Mouse (Mus musculus): ENCODE results near the gene Ermard.
"Not testable (repeated sequence)": the region's sequence is repeated elsewhere in the genome, so short reads cannot be mapped to it uniquely, and the experiment has no call there.

Gene Ermard

DNA sequence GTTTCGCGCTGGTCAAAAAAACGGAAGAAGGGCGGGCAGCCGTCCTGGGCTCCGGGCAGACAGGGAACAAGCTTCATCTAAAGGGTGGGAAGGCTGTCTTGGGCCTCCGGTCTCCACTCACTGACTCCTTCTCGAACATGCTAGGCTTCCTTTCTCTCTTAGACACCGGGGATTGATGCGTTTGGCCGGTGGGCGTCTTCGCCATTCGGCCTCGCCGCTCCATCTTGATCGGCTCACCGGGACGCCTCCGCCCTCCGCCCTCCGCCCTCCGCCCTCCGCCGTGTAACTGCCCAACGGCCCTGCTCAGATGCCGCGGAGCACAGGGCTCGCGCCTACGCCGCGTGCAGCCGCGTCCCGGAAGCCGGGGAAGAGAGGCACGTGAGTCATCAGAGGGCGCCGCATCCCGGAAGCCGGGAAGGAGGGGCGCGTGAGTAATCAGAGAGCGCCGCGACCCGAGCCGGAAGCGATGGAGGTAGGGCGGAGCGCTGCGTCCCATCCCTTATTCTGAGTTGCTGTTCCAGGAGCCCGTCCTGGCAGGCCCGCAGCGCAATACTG, at the start of gene Ermard, which contains the start of the genes Tcte3 and Gm3448:
TSS of gene Ermard (plus strand) at position 34 of the 555 bp plus-strand sequence.
TSS of gene Tcte3 (minus strand) at position 314 of the 555 bp plus-strand sequence.
TSS of gene Gm3448 (minus strand) at position 363 of the 555 bp plus-strand sequence.
- DNase-seq (ENCODE audit: low read depth, low spot score): not testable (repeated sequence)

DNA sequence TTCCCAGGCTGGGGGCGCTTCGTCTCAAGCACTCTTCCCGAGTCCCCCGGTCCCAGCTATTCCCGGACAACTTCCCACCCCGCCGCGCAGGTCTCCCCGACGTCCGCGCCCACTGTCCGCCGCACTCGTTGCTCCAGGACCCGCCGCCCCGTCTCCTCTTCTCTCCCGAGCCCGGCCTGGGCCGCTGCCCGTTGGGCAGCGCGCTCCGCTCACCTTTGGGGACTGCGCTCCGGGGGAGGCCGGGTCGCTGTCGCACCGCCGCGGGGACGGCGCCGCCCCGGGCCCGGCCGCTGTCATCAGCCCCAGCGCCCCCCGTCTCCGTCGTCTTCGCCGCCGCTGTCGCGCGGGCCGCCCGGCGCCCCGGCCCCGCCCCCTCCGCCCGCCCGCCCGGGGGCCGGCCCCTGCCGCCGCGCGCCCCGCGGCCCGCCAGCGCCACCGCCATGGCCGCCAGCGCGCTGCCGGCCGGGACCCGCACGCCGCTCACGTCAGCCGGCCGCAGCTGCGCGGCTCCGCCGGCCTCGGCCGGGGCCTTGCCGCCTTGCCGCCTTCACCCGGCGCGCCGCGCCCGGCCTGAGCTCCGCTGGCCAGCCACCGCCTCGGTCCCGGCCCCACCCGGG, 48.4 kb upstream of the Ermard start:
- DNase-seq (ENCODE audit: low read depth, low spot score): not testable (repeated sequence)

DNA sequence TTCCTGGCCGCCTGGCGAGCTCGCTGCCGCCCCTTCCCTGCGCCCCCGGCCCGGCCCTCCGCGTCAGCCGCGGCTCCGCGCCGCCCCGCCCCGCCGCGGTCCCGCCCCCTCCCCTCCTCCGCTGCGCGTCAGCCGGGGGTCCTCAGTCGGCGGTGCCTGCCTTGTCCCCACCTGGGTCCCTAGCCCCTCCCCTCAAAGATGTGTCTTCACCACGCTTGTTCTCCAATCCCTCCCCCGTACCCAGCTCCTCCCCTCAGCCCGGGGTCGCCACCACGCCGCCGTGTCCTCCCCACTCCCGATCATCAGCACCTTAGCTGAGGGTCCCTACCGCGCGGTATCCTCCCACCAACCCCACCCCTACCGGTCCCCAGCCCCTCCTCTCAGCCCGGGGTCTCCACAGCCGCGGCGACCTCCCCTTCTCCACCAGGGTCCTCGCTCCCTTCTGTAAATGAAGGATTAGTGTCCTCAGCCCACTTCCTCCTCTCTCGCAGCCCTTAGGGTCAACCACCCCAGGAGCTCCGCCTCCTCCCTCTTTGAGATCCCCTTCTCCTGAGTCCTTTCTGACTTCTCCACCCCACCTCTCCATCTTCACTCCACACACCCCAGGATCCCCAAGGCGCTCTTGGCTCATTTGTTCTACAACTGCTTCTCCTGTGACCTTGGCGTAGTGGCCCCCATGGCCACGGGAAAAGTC, 47.7 kb upstream of the Ermard start:
- not testable (repeated sequence) for DNase-seq (ENCODE audit: low read depth, low spot score)

DNA sequence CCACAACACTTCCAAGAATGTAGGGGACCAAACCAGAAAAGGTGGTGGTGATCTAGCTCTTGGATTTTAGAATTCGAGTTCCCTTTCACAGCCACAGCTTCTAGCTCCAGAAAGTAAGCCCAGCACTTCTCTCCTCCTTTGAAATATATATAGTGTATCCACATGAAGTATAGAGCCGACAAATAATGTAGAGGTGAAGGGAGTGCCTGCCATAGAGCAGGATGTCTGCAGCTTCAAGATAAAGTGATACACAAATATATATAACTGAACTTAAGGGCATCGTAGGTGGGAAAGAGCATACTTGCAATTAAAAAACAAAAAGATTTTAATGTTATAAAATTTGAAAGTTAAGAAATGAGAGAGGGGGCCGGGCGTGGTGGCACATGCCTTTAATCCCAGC, 46.9 kb upstream of the Ermard start:
- not testable (repeated sequence) for DNase-seq (ENCODE audit: low read depth, low spot score)

DNA sequence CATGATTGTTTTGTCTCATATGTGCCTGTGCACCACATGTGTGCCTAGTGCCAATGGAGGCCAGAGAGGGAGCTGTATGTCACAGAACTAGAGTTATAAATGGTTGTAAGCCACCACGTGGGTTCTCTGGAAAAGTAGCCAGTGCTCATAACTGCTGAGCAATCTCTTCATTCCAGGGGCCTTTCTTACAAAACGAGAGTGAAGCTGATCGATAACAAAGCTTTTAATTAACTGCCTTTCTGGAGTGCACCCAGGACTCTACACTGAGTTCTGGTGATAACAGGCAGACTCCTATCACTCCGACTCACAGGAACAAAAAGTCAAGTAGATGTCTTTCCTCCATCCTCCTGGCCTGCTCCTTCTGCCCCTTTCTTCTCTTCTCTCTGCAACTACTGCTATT, 41.0 kb upstream of the Ermard start:
- not testable (repeated sequence) for DNase-seq (ENCODE audit: low read depth, low spot score)

DNA sequence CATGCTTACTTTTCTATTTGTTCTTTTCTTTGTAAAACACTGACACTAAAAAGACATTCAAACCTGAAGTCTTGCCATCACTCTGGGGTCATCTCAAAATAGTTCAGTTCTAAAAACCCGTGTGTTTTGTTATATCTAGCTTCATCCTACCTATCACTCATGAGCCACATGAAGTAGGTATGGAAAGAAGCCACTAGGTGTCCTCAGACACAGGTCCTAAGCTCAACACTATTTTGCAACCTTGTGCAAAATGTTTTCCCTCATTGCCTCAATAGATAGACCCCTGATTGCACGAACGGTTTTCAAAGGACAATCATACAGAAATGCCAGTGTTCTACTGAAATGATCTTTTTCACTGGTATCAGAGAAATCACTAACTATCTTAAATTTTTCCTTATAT, 31.9 kb upstream of the Ermard start:
- not testable (repeated sequence) for DNase-seq (ENCODE audit: low read depth, low spot score)

DNA sequence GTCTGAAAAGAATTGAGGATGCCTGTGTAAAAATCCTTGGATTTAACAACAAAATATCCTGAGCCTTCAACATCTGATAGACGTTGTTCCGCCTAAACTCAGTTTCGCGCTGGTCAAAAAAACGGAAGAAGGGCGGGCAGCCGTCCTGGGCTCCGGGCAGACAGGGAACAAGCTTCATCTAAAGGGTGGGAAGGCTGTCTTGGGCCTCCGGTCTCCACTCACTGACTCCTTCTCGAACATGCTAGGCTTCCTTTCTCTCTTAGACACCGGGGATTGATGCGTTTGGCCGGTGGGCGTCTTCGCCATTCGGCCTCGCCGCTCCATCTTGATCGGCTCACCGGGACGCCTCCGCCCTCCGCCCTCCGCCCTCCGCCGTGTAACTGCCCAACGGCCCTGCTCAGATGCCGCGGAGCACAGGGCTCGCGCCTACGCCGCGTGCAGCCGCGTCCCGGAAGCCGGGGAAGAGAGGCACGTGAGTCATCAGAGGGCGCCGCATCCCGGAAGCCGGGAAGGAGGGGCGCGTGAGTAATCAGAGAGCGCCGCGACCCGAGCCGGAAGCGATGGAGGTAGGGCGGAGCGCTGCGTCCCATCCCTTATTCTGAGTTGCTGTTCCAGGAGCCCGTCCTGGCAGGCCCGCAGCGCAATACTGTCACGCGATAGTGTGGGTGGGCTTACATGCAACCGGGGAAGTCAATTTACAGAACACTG, 31.1 kb upstream of the Ermard start, which contains the start of gene Gm3435:
TSS of gene Gm3435 (plus strand) at position 471 of the 708 bp plus-strand sequence.
- not testable (repeated sequence) for DNase-seq (ENCODE audit: low read depth, low spot score)

DNA sequence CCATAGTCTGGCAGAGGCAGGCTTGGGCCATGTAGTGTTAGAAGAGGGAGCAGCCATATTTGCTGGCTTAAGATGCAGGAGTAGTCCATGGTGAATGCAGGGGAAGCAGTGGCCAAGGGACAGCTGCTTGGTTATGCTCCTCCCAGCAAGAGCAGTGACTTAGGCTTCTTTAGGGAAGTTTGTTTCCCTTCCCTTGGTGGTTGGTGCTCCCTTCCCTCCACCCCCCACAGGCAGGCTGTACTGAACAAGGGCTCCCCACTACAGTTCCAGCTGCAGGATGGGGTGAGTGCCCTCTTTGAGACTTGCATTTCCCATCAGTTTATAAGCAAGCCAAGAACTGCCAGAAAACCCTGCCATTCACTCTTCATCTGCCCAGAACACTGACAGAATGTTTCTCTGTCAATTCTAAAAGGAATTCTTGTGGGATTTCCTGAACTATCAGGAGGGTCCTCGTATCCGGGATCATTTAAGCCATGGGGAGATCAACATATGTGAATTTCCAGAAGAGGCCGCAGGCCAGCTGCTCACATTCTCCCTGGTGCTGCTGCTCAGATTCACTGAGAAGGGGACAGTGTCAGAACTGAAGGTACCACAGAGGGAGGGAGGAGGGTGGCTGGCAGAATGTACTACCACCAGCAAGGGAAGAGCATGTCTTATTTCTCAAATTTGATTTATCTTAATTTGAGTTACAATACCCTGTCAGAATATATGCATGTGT, 19.3 kb upstream of the Ermard start:
- DNase-seq (ENCODE audit: low read depth, low spot score): not testable (repeated sequence)

DNA sequence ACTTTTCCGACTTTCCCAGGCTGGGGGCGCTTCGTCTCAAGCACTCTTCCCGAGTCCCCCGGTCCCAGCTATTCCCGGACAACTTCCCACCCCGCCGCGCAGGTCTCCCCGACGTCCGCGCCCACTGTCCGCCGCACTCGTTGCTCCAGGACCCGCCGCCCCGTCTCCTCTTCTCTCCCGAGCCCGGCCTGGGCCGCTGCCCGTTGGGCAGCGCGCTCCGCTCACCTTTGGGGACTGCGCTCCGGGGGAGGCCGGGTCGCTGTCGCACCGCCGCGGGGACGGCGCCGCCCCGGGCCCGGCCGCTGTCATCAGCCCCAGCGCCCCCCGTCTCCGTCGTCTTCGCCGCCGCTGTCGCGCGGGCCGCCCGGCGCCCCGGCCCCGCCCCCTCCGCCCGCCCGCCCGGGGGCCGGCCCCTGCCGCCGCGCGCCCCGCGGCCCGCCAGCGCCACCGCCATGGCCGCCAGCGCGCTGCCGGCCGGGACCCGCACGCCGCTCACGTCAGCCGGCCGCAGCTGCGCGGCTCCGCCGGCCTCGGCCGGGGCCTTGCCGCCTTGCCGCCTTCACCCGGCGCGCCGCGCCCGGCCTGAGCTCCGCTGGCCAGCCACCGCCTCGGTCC, 17.0 kb upstream of the Ermard start:
- not testable (repeated sequence) for DNase-seq (ENCODE audit: low read depth, low spot score)

DNA sequence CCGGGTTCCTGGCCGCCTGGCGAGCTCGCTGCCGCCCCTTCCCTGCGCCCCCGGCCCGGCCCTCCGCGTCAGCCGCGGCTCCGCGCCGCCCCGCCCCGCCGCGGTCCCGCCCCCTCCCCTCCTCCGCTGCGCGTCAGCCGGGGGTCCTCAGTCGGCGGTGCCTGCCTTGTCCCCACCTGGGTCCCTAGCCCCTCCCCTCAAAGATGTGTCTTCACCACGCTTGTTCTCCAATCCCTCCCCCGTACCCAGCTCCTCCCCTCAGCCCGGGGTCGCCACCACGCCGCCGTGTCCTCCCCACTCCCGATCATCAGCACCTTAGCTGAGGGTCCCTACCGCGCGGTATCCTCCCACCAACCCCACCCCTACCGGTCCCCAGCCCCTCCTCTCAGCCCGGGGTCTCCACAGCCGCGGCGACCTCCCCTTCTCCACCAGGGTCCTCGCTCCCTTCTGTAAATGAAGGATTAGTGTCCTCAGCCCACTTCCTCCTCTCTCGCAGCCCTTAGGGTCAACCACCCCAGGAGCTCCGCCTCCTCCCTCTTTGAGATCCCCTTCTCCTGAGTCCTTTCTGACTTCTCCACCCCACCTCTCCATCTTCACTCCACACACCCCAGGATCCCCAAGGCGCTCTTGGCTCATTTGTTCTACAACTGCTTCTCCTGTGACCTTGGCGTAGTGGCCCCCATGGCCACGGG, 16.4 kb upstream of the Ermard start:
- not testable (repeated sequence) for DNase-seq (ENCODE audit: low read depth, low spot score)

DNA sequence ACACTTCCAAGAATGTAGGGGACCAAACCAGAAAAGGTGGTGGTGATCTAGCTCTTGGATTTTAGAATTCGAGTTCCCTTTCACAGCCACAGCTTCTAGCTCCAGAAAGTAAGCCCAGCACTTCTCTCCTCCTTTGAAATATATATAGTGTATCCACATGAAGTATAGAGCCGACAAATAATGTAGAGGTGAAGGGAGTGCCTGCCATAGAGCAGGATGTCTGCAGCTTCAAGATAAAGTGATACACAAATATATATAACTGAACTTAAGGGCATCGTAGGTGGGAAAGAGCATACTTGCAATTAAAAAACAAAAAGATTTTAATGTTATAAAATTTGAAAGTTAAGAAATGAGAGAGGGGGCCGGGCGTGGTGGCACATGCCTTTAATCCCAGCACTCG, 15.5 kb upstream of the Ermard start:
- DNase-seq (ENCODE audit: low read depth, low spot score): not testable (repeated sequence)

DNA sequence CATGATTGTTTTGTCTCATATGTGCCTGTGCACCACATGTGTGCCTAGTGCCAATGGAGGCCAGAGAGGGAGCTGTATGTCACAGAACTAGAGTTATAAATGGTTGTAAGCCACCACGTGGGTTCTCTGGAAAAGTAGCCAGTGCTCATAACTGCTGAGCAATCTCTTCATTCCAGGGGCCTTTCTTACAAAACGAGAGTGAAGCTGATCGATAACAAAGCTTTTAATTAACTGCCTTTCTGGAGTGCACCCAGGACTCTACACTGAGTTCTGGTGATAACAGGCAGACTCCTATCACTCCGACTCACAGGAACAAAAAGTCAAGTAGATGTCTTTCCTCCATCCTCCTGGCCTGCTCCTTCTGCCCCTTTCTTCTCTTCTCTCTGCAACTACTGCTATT, 9.6 kb upstream of the Ermard start:
- not testable (repeated sequence) for DNase-seq (ENCODE audit: low read depth, low spot score)

DNA sequence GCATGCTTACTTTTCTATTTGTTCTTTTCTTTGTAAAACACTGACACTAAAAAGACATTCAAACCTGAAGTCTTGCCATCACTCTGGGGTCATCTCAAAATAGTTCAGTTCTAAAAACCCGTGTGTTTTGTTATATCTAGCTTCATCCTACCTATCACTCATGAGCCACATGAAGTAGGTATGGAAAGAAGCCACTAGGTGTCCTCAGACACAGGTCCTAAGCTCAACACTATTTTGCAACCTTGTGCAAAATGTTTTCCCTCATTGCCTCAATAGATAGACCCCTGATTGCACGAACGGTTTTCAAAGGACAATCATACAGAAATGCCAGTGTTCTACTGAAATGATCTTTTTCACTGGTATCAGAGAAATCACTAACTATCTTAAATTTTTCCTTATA, 553 bp upstream of the Ermard start:
- not testable (repeated sequence) for DNase-seq (ENCODE audit: low read depth, low spot score)

DNA sequence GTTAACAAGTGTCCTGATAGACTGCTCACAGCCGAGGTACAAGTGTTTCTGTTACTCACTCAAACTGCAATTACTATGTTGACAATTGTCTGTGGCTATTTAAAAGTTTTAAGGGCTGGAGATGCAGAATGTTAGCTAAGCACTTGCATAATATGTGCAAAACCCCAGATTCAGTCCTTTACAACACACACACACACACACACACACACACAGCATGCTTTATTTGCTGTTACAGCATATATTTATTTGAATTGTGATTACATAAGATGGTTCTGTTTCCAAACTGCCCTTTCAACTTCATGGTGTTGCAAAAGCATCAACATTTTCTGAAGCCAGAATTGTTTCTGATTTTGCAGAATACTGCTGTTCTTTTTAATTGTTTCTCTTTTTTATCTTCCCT, 9.3 kb downstream of the Ermard start:
- not testable (repeated sequence) for DNase-seq (ENCODE audit: low read depth, low spot score)

DNA sequence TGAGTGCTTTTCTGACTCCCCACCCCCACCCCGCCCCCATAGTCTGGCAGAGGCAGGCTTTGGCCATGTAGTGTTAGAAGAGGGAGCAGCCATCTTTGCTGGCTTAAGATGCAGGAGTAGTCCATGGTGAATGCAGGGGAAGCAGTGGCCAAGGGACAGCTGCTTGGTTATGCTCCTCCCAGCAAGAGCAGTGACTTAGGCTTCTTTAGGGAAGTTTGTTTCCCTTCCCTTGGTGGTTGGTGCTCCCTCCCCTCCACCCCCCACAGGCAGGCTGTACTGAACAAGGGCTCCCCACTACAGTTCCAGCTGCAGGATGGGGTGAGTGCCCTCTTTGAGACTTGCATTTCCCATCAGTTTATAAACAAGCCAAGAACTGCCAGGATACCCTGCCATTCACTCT, 11.8 kb downstream of the Ermard start:
- not testable (repeated sequence) for DNase-seq (ENCODE audit: low read depth, low spot score)

DNA sequence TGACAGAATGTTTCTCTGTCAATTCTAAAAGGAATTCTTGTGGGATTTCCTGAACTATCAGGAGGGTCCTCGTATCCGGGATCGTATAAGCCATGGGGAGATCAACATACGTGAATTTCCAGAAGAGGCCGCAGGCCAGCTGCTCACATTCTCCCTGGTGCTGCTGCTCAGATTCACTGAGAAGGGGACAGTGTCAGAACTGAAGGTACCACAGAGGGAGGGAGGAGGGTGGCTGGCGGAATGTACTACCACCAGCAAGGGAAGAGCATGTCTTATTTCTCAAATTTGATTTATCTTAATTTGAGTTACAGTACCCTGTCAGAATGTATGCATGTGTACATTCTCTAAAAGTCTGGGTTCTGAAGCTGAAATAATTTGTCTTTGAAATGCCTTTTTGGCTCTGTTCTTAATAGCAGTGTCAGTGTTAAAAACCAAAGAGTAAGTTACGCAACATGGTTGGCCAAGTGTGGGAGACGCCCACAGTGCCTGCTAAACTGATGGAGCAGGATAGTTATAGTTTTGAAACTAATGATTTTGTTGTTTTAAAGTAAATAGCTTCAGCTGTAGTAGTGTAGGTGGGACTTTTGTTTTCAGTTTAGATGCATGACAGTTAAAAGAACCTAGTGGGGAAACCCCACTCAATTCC, 12.3 kb downstream of the Ermard start:
- not testable (repeated sequence) for DNase-seq (ENCODE audit: low read depth, low spot score)

DNA sequence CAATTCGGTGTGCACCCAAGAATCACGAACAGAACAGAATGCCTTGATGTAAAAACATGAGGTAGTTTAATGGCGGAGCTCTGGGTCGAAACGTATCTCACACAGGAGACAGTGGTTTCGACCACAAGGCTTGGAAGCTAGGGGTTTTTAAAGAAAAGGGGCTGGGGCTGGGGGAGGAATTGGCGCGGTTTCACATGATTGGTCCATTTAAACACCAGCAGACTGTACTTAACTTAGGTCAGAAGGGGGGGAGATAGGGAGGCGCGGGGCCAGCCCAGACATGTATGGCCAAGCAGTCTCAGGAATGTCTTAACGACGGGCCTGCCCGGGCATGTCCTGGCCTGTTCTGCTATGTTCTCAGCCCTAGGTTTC, 12.8 kb downstream of the Ermard start:
- not testable (repeated sequence) for DNase-seq (ENCODE audit: low read depth, low spot score)

DNA sequence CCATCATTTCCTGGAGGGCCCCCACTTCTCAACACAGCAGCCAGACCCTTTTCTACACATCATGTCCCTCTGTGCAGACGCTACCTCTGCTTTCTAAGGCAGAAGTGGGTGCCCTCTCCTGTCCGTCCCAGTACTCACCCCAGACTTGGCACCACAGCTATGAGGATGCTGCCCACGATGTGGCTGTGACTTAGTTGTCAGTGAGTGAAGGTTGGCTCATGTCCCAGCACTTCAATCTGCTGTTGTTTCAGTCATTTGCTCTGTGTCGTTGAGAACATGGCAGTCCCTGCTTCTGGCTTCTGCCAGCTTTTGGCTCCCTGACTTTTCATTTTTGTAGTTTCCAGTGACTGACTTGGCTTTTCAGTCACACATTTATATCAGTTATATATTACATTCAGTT, 14.9 kb downstream of the Ermard start:
- no peak for DNase-seq (ENCODE audit: low read depth, low spot score)

DNA sequence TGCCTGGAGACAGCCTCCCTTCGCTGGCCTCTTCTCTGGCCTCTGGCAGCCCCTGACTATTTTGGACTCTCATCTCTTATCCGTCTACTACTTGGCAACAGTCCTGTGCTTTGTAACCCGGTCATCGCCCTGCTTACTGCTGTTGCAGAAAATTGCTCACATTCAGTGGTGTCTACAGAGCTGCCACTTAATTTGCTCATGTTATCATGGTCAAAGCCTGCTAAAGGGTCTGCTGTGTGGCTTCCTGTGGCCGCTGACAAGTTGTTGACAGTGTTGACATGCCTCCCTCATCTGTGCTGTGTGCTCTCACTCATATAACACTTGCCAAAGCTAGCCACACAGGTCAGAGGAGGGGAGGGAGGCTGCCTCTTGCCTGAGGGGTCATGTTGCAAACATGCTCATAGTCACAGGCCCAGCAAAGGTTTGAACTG, 17.2 kb downstream of the Ermard start:
- DNase-seq (ENCODE audit: low read depth, low spot score): no peak

DNA sequence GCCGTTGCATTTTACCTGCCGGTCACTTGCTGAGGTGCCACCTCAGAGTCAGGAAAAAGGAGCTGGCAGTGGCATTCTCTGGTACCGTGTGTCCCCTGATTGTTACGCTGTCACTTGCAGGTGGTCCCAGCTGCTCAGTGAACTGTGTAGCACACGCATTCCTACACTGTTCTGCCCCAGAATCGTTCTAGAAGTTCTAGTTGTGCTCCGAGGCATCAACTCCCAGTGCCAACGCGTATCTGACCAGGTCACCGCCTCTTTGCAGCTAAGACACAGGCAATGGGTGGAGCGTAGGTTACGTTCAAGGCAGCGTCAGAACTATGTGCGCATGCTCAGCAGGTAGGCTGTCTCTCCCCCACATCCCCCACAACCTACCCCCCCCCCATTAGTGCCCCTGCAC, 18.6 kb downstream of the Ermard start:
- DNase-seq (ENCODE audit: low read depth, low spot score): no peak

Data from skeletal muscle tissue, adult 2 months (tissue).